Mouse (Mus musculus): ENCODE results near the gene Nme8. TPM values are rescaled to one million over a fixed set of nuclear protein-coding genes. Genes with fewer than 3 reads are reported as not detected.

Nme8 gene
- polyA plus RNA-seq, 1 experiment = not detected

- WGBS = 58% methylated on average over 1 of the region's 1 CpGs
- TF ChIP-seq CTCF (IDR thresholded peaks at IDR 0.05; ENCODE audit: insufficient read depth, low read length) = no peak
- TF ChIP-seq POLR2A (IDR thresholded peaks at IDR 0.05; ENCODE audit: borderline replicate concordance, extremely low read depth, low read depth, low read length) = no peak
- no peak for DNase-seq
- Histone ChIP-seq H3K4me3 (replicated peaks; ENCODE audit: extremely low read depth, low read depth, low read length) (no peak overlapping the region), H3K4me1 (ENCODE audit: control insufficient read depth, insufficient read depth, low read length) (no peaks in the 10 kb centered on the region)
Observed at GRCm38 (mm10) chr13:19603719-19604118, 93.9 kb downstream of the Nme8 start.

- Histone ChIP-seq H3K4me1 (ENCODE audit: control insufficient read depth, insufficient read depth, low read length) (no peaks in the 10 kb centered on the region), H3K4me3 (replicated peaks; ENCODE audit: extremely low read depth, low read depth, low read length) (no peak overlapping the region)
- TF ChIP-seq POLR2A (IDR thresholded peaks at IDR 0.05; ENCODE audit: borderline replicate concordance, extremely low read depth, low read depth, low read length) (no peak), CTCF (IDR thresholded peaks at IDR 0.05; ENCODE audit: insufficient read depth, low read length) (no peak)
- WGBS = 78% methylated on average over 1 of the region's 1 CpGs
- no peak for DNase-seq
Observed at GRCm38 (mm10) chr13:19602531-19602930, 95.1 kb downstream of the Nme8 start.

- no peak for TF ChIP-seq POLR2A (IDR thresholded peaks at IDR 0.05; ENCODE audit: borderline replicate concordance, extremely low read depth, low read depth, low read length)
- TF ChIP-seq CTCF (IDR thresholded peaks at IDR 0.05; ENCODE audit: insufficient read depth, low read length) = no peak
- DNase-seq = no peak
- no peaks in the 10 kb centered on the region for H3K4me1 ChIP-seq (ENCODE audit: control insufficient read depth, insufficient read depth, low read length)
- H3K4me3 ChIP-seq (replicated peaks; ENCODE audit: extremely low read depth, low read depth, low read length) = no peak overlapping the region
- WGBS = 62% methylated on average over 6 of the region's 6 CpGs
Observed at GRCm38 (mm10) chr13:19599242-19599641, 98.4 kb downstream of the Nme8 start.

GRCm38 (mm10) chr13:19595141-19595540, 102.5 kb downstream of the Nme8 start:
- no peak for TF ChIP-seq CTCF (IDR thresholded peaks at IDR 0.05; ENCODE audit: insufficient read depth, low read length)
- TF ChIP-seq POLR2A (IDR thresholded peaks at IDR 0.05; ENCODE audit: borderline replicate concordance, extremely low read depth, low read depth, low read length) = no peak
- 91% methylated on average over 1 of the region's 1 CpGs for WGBS
- H3K4me1 ChIP-seq (ENCODE audit: control insufficient read depth, insufficient read depth, low read length) = no peaks in the 10 kb centered on the region
- H3K4me3 ChIP-seq (replicated peaks; ENCODE audit: extremely low read depth, low read depth, low read length) = no peak overlapping the region
- no peak for DNase-seq

Other genes starting within 250 kb of the Nme8 start
- 19.6 and 21.6 TPM in 2 replicates for gene Epdr1, start 77.9 kb downstream of the Nme8 start, polyA plus RNA-seq (2012; rRNA removed)
- gene Sfrp4, start 74.7 kb downstream of the Nme8 start, polyA plus RNA-seq (2012; rRNA removed) = 1.9 and 4.2 TPM in 2 replicates
- 0.46 and 1.5 TPM in 2 replicates for gene Gpr141, start 126.5 kb upstream of the Nme8 start, polyA plus RNA-seq (2012; rRNA removed)

Data from lung, adult 2 months (tissue).